Mouse (Mus musculus) hematopoietic multipotent progenitor cell, adult 10-12 weeks (in vitro differentiated cells): Measurements from ENCODE around the gene Dop1a. TPM values are rescaled to one million over a fixed set of nuclear protein-coding genes. Genes with fewer than 3 reads are reported as not detected.

Experiments used
- polyA plus RNA-seq: library from polyadenylated mRNA; stranded (reverse); fragments of >175 nt; gene quantifications from 2 replicates; pipeline ENCODE4 v1.2.3, GENCODE M21; 2012; ENCODE audit warnings: low replicate concordance

The Dop1a gene
- polyA plus RNA-seq, result 5.1 and 9.7 TPM in 2 replicates

GRCm38 (mm10) chr9:86466990-86467870 lies at the start of gene Dop1a:
TSS of gene Dop1a (plus strand) at chr9:86467154.

GRCm38 (mm10) chr9:86464151-86465105 lies 2.5 kb upstream of the Dop1a start, which contains the start of gene Ube2cbp:
TSS of gene Ube2cbp (minus strand) at chr9:86464950.

DNA sequence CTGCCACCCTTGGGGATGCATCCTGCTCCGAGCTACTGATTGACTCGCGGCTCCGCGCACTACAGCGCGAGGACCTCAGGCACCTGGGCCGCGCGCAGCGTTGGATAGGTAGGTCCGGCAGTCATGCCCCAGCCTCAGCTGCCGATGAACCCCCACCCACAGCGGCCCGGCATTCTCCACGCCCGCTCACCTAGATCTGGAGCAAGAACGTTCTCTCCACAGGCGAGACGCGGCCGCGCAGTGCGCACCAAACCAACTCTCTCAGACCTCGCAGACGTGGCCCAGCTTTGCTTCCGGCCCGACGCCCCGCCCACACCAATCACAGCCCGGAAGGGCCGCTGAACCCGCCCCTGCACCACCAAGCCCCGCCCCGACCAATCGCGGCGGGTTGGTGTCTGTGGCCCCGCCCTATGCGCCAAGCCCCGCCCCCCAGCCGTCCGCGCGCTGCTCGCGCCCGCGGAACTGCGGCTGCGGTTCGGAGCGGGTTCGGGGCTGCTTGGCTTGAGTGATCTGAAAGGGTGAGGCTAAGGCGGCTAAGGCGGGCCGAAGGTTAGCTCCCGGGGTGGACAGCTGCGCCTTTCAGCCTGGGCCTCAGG lies 104.7 kb downstream of the Dop1a start, which contains the start of the genes Pgm3 and Rwdd2a:
Pgm3 (minus strand) TSS at position 303 of the 596 bp plus-strand sequence.
Rwdd2a (plus strand) TSS at position 452 of the 596 bp plus-strand sequence.

Other genes with a start within 250 kb of the Dop1a start
- 1.2 and 1.9 TPM in 2 replicates for gene Ube2cbp, start 2.2 kb upstream of the Dop1a start, polyA plus RNA-seq
- 0.23 and 1.2 TPM in 2 replicates for gene Pgm3, start 104.7 kb downstream of the Dop1a start, polyA plus RNA-seq
- gene Rwdd2a, start 104.8 kb downstream of the Dop1a start, polyA plus RNA-seq, result 0.23 and 0.39 TPM in 2 replicates
- 0.10 and 0.16 TPM in 2 replicates for gene Me1, start 228.8 kb downstream of the Dop1a start, polyA plus RNA-seq